8 mouse cellular contexts compared by ENCODE assay signal in genomic region chr16:38347588-38347987, GRCm38 (mm10). TPM values are rescaled to one million over a fixed set of nuclear protein-coding genes. Genes with fewer than 3 reads are reported as not detected.
DNase-seq lines count a peak whose midpoint lies in the region; ATAC-seq and TF ChIP-seq lines count a peak whose summit lies in the region.

No protein-coding gene starts in this region.

- H3K36me3 ChIP-seq in kidney, embryonic 16.5 days (ENCODE audit: insufficient read depth, low read length): peaks cover 29% of the 10 kb centered on the region
- peaks cover 10% of the 10 kb centered on the region; the same call in 1 of the 2 replicates for H3K36me3 ChIP-seq in hindbrain, postnatal 0 days (ENCODE audit: insufficient read depth, low read length)
- peaks cover 18% of the 10 kb centered on the region; the same call in 1 of the 2 replicates for H3K36me3 ChIP-seq in midbrain, embryonic 15.5 days (replicated peaks)

- TF ChIP-seq POLR2A in cortical plate, adult 2 months (IDR thresholded peaks at IDR 0.05; ENCODE audit: extremely low read depth, insufficient read depth, low read length): no peak

- H3K4me3 ChIP-seq in kidney, embryonic 16.5 days (ENCODE audit: low read length): peak overlapping the region; percentile 92
- H3K4me3 ChIP-seq in cortical plate, adult 2 months (ENCODE audit: insufficient read depth, low read length): peak overlapping the region; percentile 76
- peak overlapping the region; percentile 88 for H3K4me3 ChIP-seq in hindbrain, postnatal 0 days (ENCODE audit: low read length)
- H3K4me3 ChIP-seq in midbrain, embryonic 15.5 days: peak overlapping the region; percentile 90

- no peaks in the 10 kb centered on the region for H3K9me3 ChIP-seq in kidney, embryonic 16.5 days (ENCODE audit: low read length)
- H3K9me3 ChIP-seq in hindbrain, postnatal 0 days (ENCODE audit: low read length): no peaks in the 10 kb centered on the region
- H3K9me3 ChIP-seq in midbrain, embryonic 15.5 days: no peaks in the 10 kb centered on the region

- peak overlapping the region; percentile 97 for H3K9ac ChIP-seq in kidney, embryonic 16.5 days (replicated peaks; ENCODE audit: low read length)
- peak overlapping the region; percentile 71; the same call in 1 of the 2 replicates for H3K9ac ChIP-seq in hindbrain, postnatal 0 days (replicated peaks; ENCODE audit: low read length)
- peak overlapping the region; percentile 86; the same call in 1 of the 2 replicates for H3K9ac ChIP-seq in midbrain, embryonic 15.5 days

- no peak for DNase-seq in kidney, adult 11 months
- no peak for DNase-seq in hindbrain, postnatal 0 days (ENCODE audit: low spot score)
- DNase-seq in spleen, postnatal 10 days (ENCODE audit: low spot score in 2 of 2): no peak
- no peak for DNase-seq in left cerebral cortex, adult 18-20 months (ENCODE audit: low spot score in 2 of 2)

- H3K27ac ChIP-seq in kidney, embryonic 16.5 days (ENCODE audit: low read length): no peak overlapping the region
- H3K27ac ChIP-seq in cortical plate, adult 2 months (ENCODE audit: insufficient read depth, low read length): no peak overlapping the region
- no peak overlapping the region for H3K27ac ChIP-seq in hindbrain, postnatal 0 days
- no peak overlapping the region for H3K27ac ChIP-seq in midbrain, embryonic 15.5 days

- no peak for ATAC-seq in kidney, embryonic 16.5 days (ENCODE audit: low FRiP score, low TSS enrichment)
- no peak for ATAC-seq in hindbrain, postnatal 0 days
- no peak for ATAC-seq in midbrain, embryonic 15.5 days (replicated peaks)
- no peak for ATAC-seq in inflammation-experienced regulatory T-cells, adult 6 months

- 59% methylated on average over 6 of the region's 6 CpGs for WGBS in kidney, embryonic 16.5 days
- WGBS in hindbrain, postnatal 0 days: 64% methylated on average over 6 of the region's 6 CpGs
- 60% methylated on average over 6 of the region's 6 CpGs for WGBS in midbrain, embryonic 15.5 days

- peak overlapping the region; percentile 65 for H3K4me2 ChIP-seq in kidney, embryonic 16.5 days (replicated peaks; ENCODE audit: low read depth, low read length)
- peak overlapping the region; percentile 84 for H3K4me2 ChIP-seq in hindbrain, postnatal 0 days (ENCODE audit: low read depth, low read length)
- peak overlapping the region; percentile 75 for H3K4me2 ChIP-seq in midbrain, embryonic 15.5 days

- peaks cover 9% of the 10 kb centered on the region for H3K4me1 ChIP-seq in kidney, embryonic 16.5 days (ENCODE audit: insufficient read depth, low read length)
- H3K4me1 ChIP-seq in cortical plate, adult 2 months (ENCODE audit: control insufficient read depth, insufficient read depth, low read length): peaks cover 3% of the 10 kb centered on the region
- H3K4me1 ChIP-seq in hindbrain, postnatal 0 days (ENCODE audit: insufficient read depth, low read length): no peaks in the 10 kb centered on the region
- H3K4me1 ChIP-seq in midbrain, embryonic 15.5 days: peaks cover 11% of the 10 kb centered on the region

- H3K27me3 ChIP-seq in kidney, embryonic 16.5 days (ENCODE audit: insufficient read depth, low read length): no peaks in the 10 kb centered on the region
- H3K27me3 ChIP-seq in hindbrain, postnatal 0 days (ENCODE audit: insufficient read depth, low read length): no peaks in the 10 kb centered on the region
- H3K27me3 ChIP-seq in midbrain, embryonic 15.5 days (replicated peaks): no peaks in the 10 kb centered on the region

- TF ChIP-seq CTCF in cortical plate, adult 2 months (IDR thresholded peaks at IDR 0.05; ENCODE audit: extremely low read depth, insufficient read depth, low read length): no peak
- TF ChIP-seq CTCF in hindbrain, postnatal 0 days (IDR thresholded peaks at IDR 0.05; ENCODE audit: low read depth): no peak

RNA-seq across cellular contexts. Expression of gene Gm21987, which starts 0.7 kb away (rescaled TPM):
- polyA plus RNA-seq in kidney, embryonic 16.5 days (2015; fragmentation: Nextera tagmentation; extraction: Ambion mirVana): not detected in 2 replicates
- not detected in 2 replicates for polyA plus RNA-seq in cortical plate, adult 2 months (2012; rRNA removed)
- not detected in 2 replicates for total RNA-seq in hindbrain, postnatal 0 days (2014; rRNA removed)
- polyA plus RNA-seq in hindbrain, postnatal 0 days (2015; fragmentation: Nextera tagmentation; extraction: Ambion mirVana): not detected in 2 replicates
- 0.77 TPM in 1 of 2 replicates, not detected in the other for polyA plus RNA-seq in midbrain, embryonic 15.5 days (2015; fragmentation: Nextera tagmentation; extraction: Ambion mirVana)
- not detected for polyA plus RNA-seq in inflammation-experienced regulatory T-cells, adult 6 months (2017; shearing (Covaris generic))
- total RNA-seq in left cerebral cortex, adult 18-20 months (2021): not detected

RNA-seq across cellular contexts. Expression of gene Cox17, which starts 0.8 kb away (rescaled TPM):
- 147 and 149 TPM in 2 replicates for polyA plus RNA-seq in kidney, embryonic 16.5 days (2015; fragmentation: Nextera tagmentation; extraction: Ambion mirVana)
- 235 and 239 TPM in 2 replicates for polyA plus RNA-seq in cortical plate, adult 2 months (2012; rRNA removed)
- 12.2 and 24.5 TPM in 2 replicates for total RNA-seq in hindbrain, postnatal 0 days (2014; rRNA removed)
- 78.5 and 90.1 TPM in 2 replicates for polyA plus RNA-seq in hindbrain, postnatal 0 days (2015; fragmentation: Nextera tagmentation; extraction: Ambion mirVana)
- 75.4 and 77.9 TPM in 2 replicates for polyA plus RNA-seq in midbrain, embryonic 15.5 days (2015; fragmentation: Nextera tagmentation; extraction: Ambion mirVana)
- polyA plus RNA-seq in inflammation-experienced regulatory T-cells, adult 6 months (2017; shearing (Covaris generic)): 100 to 1,000 TPM; 213 to 395 (median 300) TPM
- total RNA-seq in left cerebral cortex, adult 18-20 months (2021): 100 to 1,000 TPM; 140 to 142 TPM

RNA-seq across cellular contexts. Expression of gene Maats1, which starts 5.6 kb away (rescaled TPM):
- 0.08 and 0.26 TPM in 2 replicates for polyA plus RNA-seq in kidney, embryonic 16.5 days (2015; fragmentation: Nextera tagmentation; extraction: Ambion mirVana)
- polyA plus RNA-seq in cortical plate, adult 2 months (2012; rRNA removed): 0.96 and 1.2 TPM in 2 replicates
- 1.4 TPM in 2 replicates for total RNA-seq in hindbrain, postnatal 0 days (2014; rRNA removed)
- 0.86 and 1.4 TPM in 2 replicates for polyA plus RNA-seq in hindbrain, postnatal 0 days (2015; fragmentation: Nextera tagmentation; extraction: Ambion mirVana)
- 1.1 and 1.5 TPM in 2 replicates for polyA plus RNA-seq in midbrain, embryonic 15.5 days (2015; fragmentation: Nextera tagmentation; extraction: Ambion mirVana)
- under 1 TPM in 1 of 3 experiments, not detected in 2; 0.19 TPM for polyA plus RNA-seq in inflammation-experienced regulatory T-cells, adult 6 months (2017; shearing (Covaris generic))
- 1 to 10 TPM in 1 of 2 experiments, under 1 TPM in 1; 0.82 to 1.5 TPM for total RNA-seq in left cerebral cortex, adult 18-20 months (2021)

RNA-seq across cellular contexts. Expression of gene Popdc2, which starts 14.4 kb away (rescaled TPM):
- 0.54 and 6.7 TPM in 2 replicates for polyA plus RNA-seq in kidney, embryonic 16.5 days (2015; fragmentation: Nextera tagmentation; extraction: Ambion mirVana)
- 0.62 and 0.81 TPM in 2 replicates for polyA plus RNA-seq in cortical plate, adult 2 months (2012; rRNA removed)
- total RNA-seq in hindbrain, postnatal 0 days (2014; rRNA removed): 0.10 and 0.40 TPM in 2 replicates
- polyA plus RNA-seq in hindbrain, postnatal 0 days (2015; fragmentation: Nextera tagmentation; extraction: Ambion mirVana): 0.83 and 1.0 TPM in 2 replicates
- 0.57 and 1.4 TPM in 2 replicates for polyA plus RNA-seq in midbrain, embryonic 15.5 days (2015; fragmentation: Nextera tagmentation; extraction: Ambion mirVana)
- 10 to 100 TPM in 1 of 3 experiments, 1 to 10 TPM in 1, under 1 TPM in 1; 0.95 to 10.3 (median 2.3) TPM for polyA plus RNA-seq in inflammation-experienced regulatory T-cells, adult 6 months (2017; shearing (Covaris generic))
- 1 to 10 TPM in 1 of 2 experiments, under 1 TPM in 1; 0.89 to 1.3 TPM for total RNA-seq in left cerebral cortex, adult 18-20 months (2021)

RNA-seq across cellular contexts. Expression of gene Nr1i2, which starts 53.0 kb away (rescaled TPM):
- 0.39 and 0.46 TPM in 2 replicates for polyA plus RNA-seq in kidney, embryonic 16.5 days (2015; fragmentation: Nextera tagmentation; extraction: Ambion mirVana)
- not detected in 2 replicates for polyA plus RNA-seq in cortical plate, adult 2 months (2012; rRNA removed)
- not detected in 2 replicates for total RNA-seq in hindbrain, postnatal 0 days (2014; rRNA removed)
- 0.05 TPM in 1 of 2 replicates, not detected in the other for polyA plus RNA-seq in hindbrain, postnatal 0 days (2015; fragmentation: Nextera tagmentation; extraction: Ambion mirVana)
- polyA plus RNA-seq in midbrain, embryonic 15.5 days (2015; fragmentation: Nextera tagmentation; extraction: Ambion mirVana): 0.08 TPM in 1 of 2 replicates, not detected in the other
- polyA plus RNA-seq in inflammation-experienced regulatory T-cells, adult 6 months (2017; shearing (Covaris generic)): not detected
- not detected for total RNA-seq in left cerebral cortex, adult 18-20 months (2021)
